Mouse (Mus musculus): ENCODE results near the gene Mcf2l. TPM values are rescaled to one million over a fixed set of nuclear protein-coding genes. Genes with fewer than 3 reads are reported as not detected.

Gene Mcf2l
- 158 and 173 TPM in 2 replicates for polyA plus RNA-seq (2014; fragmentation: Nextera tagmentation; extraction: Ambion mirVana)

- Histone ChIP-seq H3K4me1 (replicated peaks; ENCODE audit: control insufficient read depth, insufficient read depth, low read length) (0 out of 2 replicates have a peak, but pooled peaks cover 10% of the 10 kb centered on the region), H3K9me3 (ENCODE audit: control insufficient read depth, low read length) (no peaks in the 10 kb centered on the region), H3K4me2 (replicated peaks) (peak within 1 kb of the TSS; percentile 62), H3K36me3 (replicated peaks; ENCODE audit: control insufficient read depth, insufficient read depth) (no peaks in the 10 kb centered on the region), H3K27ac (peak within 1 kb of the TSS; percentile 39; the same call in 1 of the 2 replicates), H3K9ac (peak within 1 kb of the TSS; percentile 59), H3K4me3 (replicated peaks; ENCODE audit: low read length) (peak within 1 kb of the TSS; percentile 51), H3K27me3 (ENCODE audit: control insufficient read depth, insufficient read depth, low read length) (no peaks in the 10 kb centered on the region)
- under 1% methylated on average over 27 of the region's 30 CpGs for WGBS
- peak; percentile 65 for ATAC-seq (ENCODE audit: low FRiP score)
- peak; percentile 61 for DNase-seq (ENCODE audit: low spot score)
Measured at GRCm38 (mm10) chr8:12873357-12874046, at the start of gene Mcf2l. Mcf2l (plus strand) TSS chr8:12873806.

DNA sequence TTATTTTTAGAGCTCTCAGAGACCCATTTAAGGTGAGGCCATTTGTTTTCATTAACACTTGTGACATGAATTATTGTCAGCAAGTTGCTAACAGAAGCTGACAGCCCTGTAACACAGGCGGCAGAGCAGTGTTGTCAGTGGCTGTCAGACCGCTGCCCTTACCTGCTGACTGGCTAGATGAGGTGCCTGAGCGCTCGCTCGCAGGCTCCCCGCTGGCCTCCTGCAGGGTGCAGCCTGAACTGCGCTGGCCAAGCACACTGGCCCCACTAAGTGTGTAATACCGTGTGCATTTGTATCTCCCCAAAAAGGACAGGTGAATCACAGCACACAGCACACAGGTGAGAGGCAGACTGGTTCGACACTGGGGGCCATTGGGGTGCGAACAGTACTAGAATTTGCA is 49.0 kb upstream of the Mcf2l start:
- Histone ChIP-seq H3K4me3 (replicated peaks; ENCODE audit: low read length) (no peak overlapping the region), H3K27me3 (ENCODE audit: control insufficient read depth, insufficient read depth, low read length) (no peaks in the 10 kb centered on the region), H3K4me2 (replicated peaks) (no peak overlapping the region), H3K4me1 (replicated peaks; ENCODE audit: control insufficient read depth, insufficient read depth, low read length) (no peaks in the 10 kb centered on the region), H3K9ac (no peak overlapping the region), H3K27ac (no peak overlapping the region), H3K36me3 (replicated peaks; ENCODE audit: control insufficient read depth, insufficient read depth) (peaks cover 77% of the 10 kb centered on the region), H3K9me3 (ENCODE audit: control insufficient read depth, low read length) (no peaks in the 10 kb centered on the region)
- no peak for DNase-seq (ENCODE audit: low spot score)
- WGBS, result 44% methylated on average over 10 of the region's 10 CpGs
- no peak for ATAC-seq (ENCODE audit: low FRiP score)

GRCm38 (mm10) chr8:12825236-12825635 is 48.4 kb upstream of the Mcf2l start:
- ATAC-seq (ENCODE audit: low FRiP score), result no peak
- peaks cover 79% of the 10 kb centered on the region for H3K36me3 ChIP-seq (replicated peaks; ENCODE audit: control insufficient read depth, insufficient read depth)
- no peaks in the 10 kb centered on the region for H3K9me3 ChIP-seq (ENCODE audit: control insufficient read depth, low read length)

GRCm38 (mm10) chr8:12825686-12826237 is 47.8 kb upstream of the Mcf2l start:
- DNase-seq (ENCODE audit: low spot score) (no peak), ATAC-seq (ENCODE audit: low FRiP score) (no peak)
- Histone ChIP-seq H3K27ac (no peak overlapping the region), H3K4me2 (replicated peaks) (no peak overlapping the region), H3K27me3 (ENCODE audit: control insufficient read depth, insufficient read depth, low read length) (no peaks in the 10 kb centered on the region), H3K4me3 (replicated peaks; ENCODE audit: low read length) (no peak overlapping the region), H3K36me3 (replicated peaks; ENCODE audit: control insufficient read depth, insufficient read depth) (peaks cover 81% of the 10 kb centered on the region), H3K4me1 (replicated peaks; ENCODE audit: control insufficient read depth, insufficient read depth, low read length) (no peaks in the 10 kb centered on the region), H3K9me3 (ENCODE audit: control insufficient read depth, low read length) (no peaks in the 10 kb centered on the region), H3K9ac (no peak overlapping the region)
- 73% methylated on average over 8 of the region's 8 CpGs for WGBS

More at GRCm38 (mm10) chr8:12825236-12825635, 48.4 kb upstream of the Mcf2l start:
- Histone ChIP-seq H3K27me3 (ENCODE audit: control insufficient read depth, insufficient read depth, low read length) (no peaks in the 10 kb centered on the region), H3K4me3 (replicated peaks; ENCODE audit: low read length) (no peak overlapping the region), H3K4me1 (replicated peaks; ENCODE audit: control insufficient read depth, insufficient read depth, low read length) (no peaks in the 10 kb centered on the region), H3K27ac (no peak overlapping the region), H3K9ac (no peak overlapping the region), H3K4me2 (replicated peaks) (no peak overlapping the region)
- 58% methylated on average over 6 of the region's 6 CpGs for WGBS
- no peak for DNase-seq (ENCODE audit: low spot score)

- Histone ChIP-seq H3K9me3 (ENCODE audit: control insufficient read depth, low read length) (no peaks in the 10 kb centered on the region), H3K4me1 (replicated peaks; ENCODE audit: control insufficient read depth, insufficient read depth, low read length) (peaks cover 5% of the 10 kb centered on the region), H3K4me3 (replicated peaks; ENCODE audit: low read length) (no peak overlapping the region), H3K27ac (no peak overlapping the region), H3K9ac (no peak overlapping the region), H3K4me2 (replicated peaks) (no peak overlapping the region), H3K27me3 (ENCODE audit: control insufficient read depth, insufficient read depth, low read length) (no peaks in the 10 kb centered on the region), H3K36me3 (replicated peaks; ENCODE audit: control insufficient read depth, insufficient read depth) (peaks cover 81% of the 10 kb centered on the region)
- WGBS, result 88% methylated on average over 9 of the region's 9 CpGs
- ATAC-seq (ENCODE audit: low FRiP score) (no peak), DNase-seq (ENCODE audit: low spot score) (no peak)
Measured at GRCm38 (mm10) chr8:12827124-12827523, 46.5 kb upstream of the Mcf2l start.

GRCm38 (mm10) chr8:12828298-12828697 is 45.3 kb upstream of the Mcf2l start:
- 91% methylated on average over 6 of the region's 6 CpGs for WGBS
- Histone ChIP-seq H3K9me3 (ENCODE audit: control insufficient read depth, low read length) (no peaks in the 10 kb centered on the region), H3K4me3 (replicated peaks; ENCODE audit: low read length) (no peak overlapping the region), H3K9ac (no peak overlapping the region), H3K27me3 (ENCODE audit: control insufficient read depth, insufficient read depth, low read length) (no peaks in the 10 kb centered on the region), H3K4me2 (replicated peaks) (no peak overlapping the region), H3K27ac (no peak overlapping the region), H3K36me3 (replicated peaks; ENCODE audit: control insufficient read depth, insufficient read depth) (peaks cover 78% of the 10 kb centered on the region), H3K4me1 (replicated peaks; ENCODE audit: control insufficient read depth, insufficient read depth, low read length) (peaks cover 10% of the 10 kb centered on the region)
- no peak for ATAC-seq (ENCODE audit: low FRiP score)
- DNase-seq (ENCODE audit: low spot score), result no peak

DNA sequence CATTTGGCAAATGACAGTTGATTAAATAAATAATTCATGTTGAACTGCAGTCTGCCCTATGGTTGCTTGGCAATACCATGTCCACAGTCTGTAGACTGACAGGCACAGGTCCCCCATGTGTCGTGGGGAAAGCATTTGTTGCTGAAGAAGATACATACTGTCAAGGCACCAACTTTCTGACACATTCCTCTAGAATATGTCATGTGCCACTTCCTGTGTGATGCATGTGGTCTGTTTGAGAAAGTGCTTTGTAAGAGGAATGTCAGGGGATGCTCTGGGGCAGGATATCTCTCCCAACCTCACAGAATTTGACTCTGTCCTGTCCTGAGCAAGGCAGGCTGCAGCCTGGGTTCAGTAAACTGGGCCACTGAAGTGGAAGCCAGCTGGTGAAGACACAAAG is 44.2 kb upstream of the Mcf2l start:
- WGBS, result 29% methylated on average over 1 of the region's 1 CpGs
- no peak for ATAC-seq (ENCODE audit: low FRiP score)
- H3K4me1 ChIP-seq (replicated peaks; ENCODE audit: control insufficient read depth, insufficient read depth, low read length), result peaks cover 10% of the 10 kb centered on the region

GRCm38 (mm10) chr8:12831659-12832589 is 41.7 kb upstream of the Mcf2l start:
- peak overlapping the region; percentile 61; the same call in 1 of the 2 replicates for H3K27ac ChIP-seq

More for the DNA sequence above, 44.2 kb upstream of the Mcf2l start:
- peaks cover 78% of the 10 kb centered on the region for H3K36me3 ChIP-seq (replicated peaks; ENCODE audit: control insufficient read depth, insufficient read depth)
- no peaks in the 10 kb centered on the region for H3K9me3 ChIP-seq (ENCODE audit: control insufficient read depth, low read length)
- H3K9ac ChIP-seq, result no peak overlapping the region
- no peaks in the 10 kb centered on the region for H3K27me3 ChIP-seq (ENCODE audit: control insufficient read depth, insufficient read depth, low read length)
- H3K4me2 ChIP-seq (replicated peaks), result no peak overlapping the region
- no peak for DNase-seq (ENCODE audit: low spot score)
- H3K4me3 ChIP-seq (replicated peaks; ENCODE audit: low read length), result no peak overlapping the region
- H3K27ac ChIP-seq, result no peak overlapping the region

DNA sequence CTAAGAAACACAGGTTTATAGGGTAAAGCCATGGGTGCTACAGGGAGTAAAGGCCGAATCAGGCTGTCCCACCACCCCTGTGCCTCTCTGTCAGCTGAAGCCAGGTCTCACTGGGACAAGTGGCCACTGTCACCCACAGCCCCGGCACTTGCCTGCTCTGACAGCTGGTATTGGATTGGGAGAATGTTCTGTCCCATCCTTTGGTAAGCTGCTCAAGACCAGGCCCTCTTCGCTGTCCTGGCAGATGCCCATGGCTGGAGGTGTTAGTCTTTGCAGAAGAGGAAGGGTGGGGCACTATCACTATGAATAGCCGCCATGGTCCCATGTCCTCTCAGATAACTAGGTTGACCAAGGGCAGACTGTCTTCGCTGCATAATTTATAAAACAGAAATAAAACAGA is 40.0 kb upstream of the Mcf2l start:
- no peaks in the 10 kb centered on the region for H3K27me3 ChIP-seq (ENCODE audit: control insufficient read depth, insufficient read depth, low read length)
- no peaks in the 10 kb centered on the region for H3K9me3 ChIP-seq (ENCODE audit: control insufficient read depth, low read length)
- DNase-seq (ENCODE audit: low spot score) (no peak), ATAC-seq (ENCODE audit: low FRiP score) (no peak)
- no peak overlapping the region for H3K4me3 ChIP-seq (replicated peaks; ENCODE audit: low read length)
- H3K36me3 ChIP-seq (replicated peaks; ENCODE audit: control insufficient read depth, insufficient read depth), result peaks cover 75% of the 10 kb centered on the region
- no peak overlapping the region for H3K27ac ChIP-seq
- WGBS, result 91% methylated on average over 5 of the region's 5 CpGs
- H3K4me2 ChIP-seq (replicated peaks), result no peak overlapping the region
- H3K9ac ChIP-seq, result no peak overlapping the region
- H3K4me1 ChIP-seq (replicated peaks; ENCODE audit: control insufficient read depth, insufficient read depth, low read length), result peaks cover 10% of the 10 kb centered on the region

More at GRCm38 (mm10) chr8:12831659-12832589, 41.7 kb upstream of the Mcf2l start:
- DNase-seq (ENCODE audit: low spot score) (peak; percentile 28), ATAC-seq (ENCODE audit: low FRiP score) (peak; percentile 44; the same call in 1 of the 2 replicates)
- WGBS, result 62% methylated on average over 7 of the region's 7 CpGs
- peaks cover 76% of the 10 kb centered on the region for H3K36me3 ChIP-seq (replicated peaks; ENCODE audit: control insufficient read depth, insufficient read depth)
- no peak overlapping the region for H3K9ac ChIP-seq
- no peak overlapping the region for H3K4me2 ChIP-seq (replicated peaks)
- H3K9me3 ChIP-seq (ENCODE audit: control insufficient read depth, low read length), result no peaks in the 10 kb centered on the region
- peaks cover 10% of the 10 kb centered on the region for H3K4me1 ChIP-seq (replicated peaks; ENCODE audit: control insufficient read depth, insufficient read depth, low read length)
- H3K27me3 ChIP-seq (ENCODE audit: control insufficient read depth, insufficient read depth, low read length), result no peaks in the 10 kb centered on the region
- no peak overlapping the region for H3K4me3 ChIP-seq (replicated peaks; ENCODE audit: low read length)

All from hindbrain, embryonic 14.5 days (tissue).